Mouse (Mus musculus) myocyte (in vitro differentiated cells): ENCODE results near the gene Esrp2. TPM values are rescaled to one million over a fixed set of nuclear protein-coding genes. Genes with fewer than 3 reads are reported as not detected.

Experiments
- H3K27me3 ChIP-seq: one replicate; pipeline ENCODE4 v1.6.1; 2011; ENCODE audit not compliant: control insufficient read depth, insufficient read depth, insufficient read length
- H3K36me3 ChIP-seq: one replicate; pipeline ENCODE4 v1.6.1; 2011; ENCODE audit not compliant: control insufficient read depth, insufficient read depth
- H3K4me2 ChIP-seq: one replicate; pipeline ENCODE4 v1.6.1; 2011; ENCODE audit warnings: low read depth, control low read depth
- H3K4me3 ChIP-seq: one replicate; pipeline ENCODE4 v1.5.1; 2011; ENCODE audit warnings: mild to moderate bottlenecking, control low read depth, moderate library complexity
- H3K79me2 ChIP-seq: one replicate; pipeline ENCODE4 v1.6.1; 2011; ENCODE audit not compliant: control insufficient read depth, insufficient read depth
- H3ac ChIP-seq: one replicate; pipeline ENCODE4 v1.6.1; 2011; ENCODE audit not compliant: control insufficient read depth, insufficient read length
- CEBPB ChIP-seq: IDR thresholded peaks from 2 replicates; pipeline ENCODE4 v1.6.1; 2011; ENCODE audit warnings: mild to moderate bottlenecking, moderate library complexity; ENCODE audit not compliant: poor library complexity, insufficient read depth, severe bottlenecking
- E2F4 ChIP-seq: IDR thresholded peaks from one replicate; pipeline ENCODE4 v1.6.1; 2011; ENCODE audit warnings: mild to moderate bottlenecking, control low read depth, moderate library complexity; ENCODE audit not compliant: insufficient read depth
- MAX ChIP-seq: IDR thresholded peaks from one replicate; pipeline ENCODE4 v1.6.1; 2011; ENCODE audit warnings: low read depth, mild to moderate bottlenecking, control low read depth
- MYOD1 ChIP-seq, 3 experiments: IDR thresholded peaks; one replicate each; pipeline ENCODE4 v1.6.1; 2011; ENCODE audit warnings: control low read depth in 2 of 3, low read depth in 2 of 3, mild to moderate bottlenecking in 2 of 3, moderate library complexity in 1 of 3; ENCODE audit not compliant: insufficient read length in 2 of 3, control insufficient read depth in 1 of 3
- MYOG ChIP-seq, 3 experiments: IDR thresholded peaks; one replicate each; pipeline ENCODE4 v1.6.1; 2011; ENCODE audit warnings: control low read depth in 2 of 3, low read depth in 2 of 3, mild to moderate bottlenecking in 2 of 3; ENCODE audit not compliant: insufficient read length in 2 of 3, control insufficient read depth in 1 of 3, insufficient read depth in 1 of 3
- POLR2A ChIP-seq: IDR thresholded peaks from one replicate; pipeline ENCODE4 v1.6.1; 2011; ENCODE audit warnings: low read depth, mild to moderate bottlenecking, control low read depth, moderate library complexity; ENCODE audit not compliant: insufficient read length
- POLR2AphosphoS2 ChIP-seq: IDR thresholded peaks from one replicate; pipeline ENCODE4 v1.6.1; 2011; ENCODE audit warnings: low read depth, control low read depth; ENCODE audit not compliant: insufficient read length
- REST ChIP-seq: IDR thresholded peaks from one replicate; pipeline ENCODE4 v1.6.1; 2011; ENCODE audit warnings: mild to moderate bottlenecking, control low read depth, moderate library complexity; ENCODE audit not compliant: insufficient read depth, insufficient read length
- SRF ChIP-seq: IDR thresholded peaks from one replicate; pipeline ENCODE4 v1.6.1; 2011; ENCODE audit warnings: low read depth; ENCODE audit not compliant: control insufficient read depth, insufficient read length
- TCF12 ChIP-seq: IDR thresholded peaks from one replicate; pipeline ENCODE4 v1.6.1; 2011; ENCODE audit warnings: mild to moderate bottlenecking, control low read depth; ENCODE audit not compliant: poor library complexity, insufficient read depth, severe bottlenecking
- TCF3 ChIP-seq: IDR thresholded peaks from one replicate; pipeline ENCODE4 v1.6.1; 2011; ENCODE audit warnings: low read depth, control low read depth; ENCODE audit not compliant: insufficient read length
- USF1 ChIP-seq: IDR thresholded peaks from one replicate; pipeline ENCODE4 v1.6.1; 2011; ENCODE audit warnings: low read depth, mild to moderate bottlenecking, control low read depth, moderate library complexity
- polyA plus RNA-seq: library from polyadenylated mRNA; unstranded; fragments of >200 nt; fragmentation: generic; extraction: Trizol; gene quantifications from one replicate; pipeline ENCODE4 v1.2.1, GENCODE M21; 2012; ENCODE audit warnings: missing spikeins

Esrp2 gene
- polyA plus RNA-seq, 1 experiment: 0.17 TPM

GRCm38 (mm10) chr8:106123443-106123842 is 13.3 kb downstream of the Esrp2 start:
- H3K4me3 ChIP-seq: no peak overlapping the region
- H3K4me2 ChIP-seq: no peak overlapping the region
- H3K27me3 ChIP-seq: no peaks in the 10 kb centered on the region
- H3K79me2 ChIP-seq: no peaks in the 10 kb centered on the region
- peaks cover 30% of the 10 kb centered on the region for H3K36me3 ChIP-seq
- TF ChIP-seq MAX (no peak), CEBPB (no peak), POLR2AphosphoS2 (no peak), REST (no peak), SRF (no peak), USF1 (no peak), TCF12 (no peak), MYOG (IDR thresholded peaks at IDR 0.05; ENCODE audit: control insufficient read depth in 1 of 3, insufficient read depth in 1 of 3, insufficient read length in 2 of 3, low read depth in 2 of 3) (no peak), MYOD1 (IDR thresholded peaks at IDR 0.05; ENCODE audit: control insufficient read depth in 1 of 3, insufficient read length in 2 of 3, low read depth in 2 of 3) (no peak), TCF3 (no peak), E2F4 (no peak), POLR2A (no peak)
- H3ac ChIP-seq: no peak overlapping the region

GRCm38 (mm10) chr8:106115897-106116296 is 20.9 kb downstream of the Esrp2 start:
- Histone ChIP-seq H3K36me3 (peaks cover 22% of the 10 kb centered on the region), H3K4me2 (no peak overlapping the region), H3ac (no peak overlapping the region), H3K79me2 (no peaks in the 10 kb centered on the region), H3K27me3 (no peaks in the 10 kb centered on the region), H3K4me3 (no peak overlapping the region)
- no peak for TF ChIP-seq MYOD1 (IDR thresholded peaks at IDR 0.05; ENCODE audit: control insufficient read depth in 1 of 3, insufficient read length in 2 of 3, low read depth in 2 of 3)

GRCm38 (mm10) chr8:106112514-106112913 is 24.3 kb downstream of the Esrp2 start:
- Histone ChIP-seq H3K79me2 (no peaks in the 10 kb centered on the region), H3K4me2 (no peak overlapping the region), H3K27me3 (no peaks in the 10 kb centered on the region), H3K36me3 (peaks cover 35% of the 10 kb centered on the region), H3K4me3 (no peak overlapping the region), H3ac (no peak overlapping the region)
- TF ChIP-seq TCF3: peak; percentile 66
- TF ChIP-seq MYOD1 (IDR thresholded peaks at IDR 0.05; ENCODE audit: control insufficient read depth in 1 of 3, insufficient read length in 2 of 3, low read depth in 2 of 3): peak in 2 of 3 experiments; percentile 80 to 81
- TF ChIP-seq MYOG (IDR thresholded peaks at IDR 0.05; ENCODE audit: control insufficient read depth in 1 of 3, insufficient read depth in 1 of 3, insufficient read length in 2 of 3, low read depth in 2 of 3): peak; percentile 50 to 79 (median 61)
- TF ChIP-seq TCF12: peak; percentile 31
- TF ChIP-seq E2F4: no peak

GRCm38 (mm10) chr8:106112041-106112440 is 24.7 kb downstream of the Esrp2 start:
- no peak overlapping the region for H3K4me2 ChIP-seq
- no peak overlapping the region for H3K4me3 ChIP-seq
- no peaks in the 10 kb centered on the region for H3K27me3 ChIP-seq
- TF ChIP-seq MYOD1 (IDR thresholded peaks at IDR 0.05; ENCODE audit: control insufficient read depth in 1 of 3, insufficient read length in 2 of 3, low read depth in 2 of 3) (no peak), E2F4 (no peak), USF1 (no peak), POLR2A (no peak), CEBPB (no peak), SRF (no peak)
- peaks cover 1% of the 10 kb centered on the region for H3K79me2 ChIP-seq
- no peak overlapping the region for H3ac ChIP-seq
- peaks cover 36% of the 10 kb centered on the region for H3K36me3 ChIP-seq

GRCm38 (mm10) chr8:106108729-106109128 is 28.0 kb downstream of the Esrp2 start:
- TF ChIP-seq TCF3 (no peak), MYOG (IDR thresholded peaks at IDR 0.05; ENCODE audit: control insufficient read depth in 1 of 3, insufficient read depth in 1 of 3, insufficient read length in 2 of 3, low read depth in 2 of 3) (no peak), MAX (no peak)

GRCm38 (mm10) chr8:106108080-106108479 is 28.7 kb downstream of the Esrp2 start:
- Histone ChIP-seq H3K4me2 (no peak overlapping the region), H3K36me3 (peaks cover 58% of the 10 kb centered on the region), H3K79me2 (peaks cover 13% of the 10 kb centered on the region), H3K27me3 (no peaks in the 10 kb centered on the region), H3ac (no peak overlapping the region), H3K4me3 (no peak overlapping the region)
- TF ChIP-seq POLR2AphosphoS2: no peak
- no peak for TF ChIP-seq CEBPB
- TF ChIP-seq MAX: no peak
- TF ChIP-seq MYOG (IDR thresholded peaks at IDR 0.05; ENCODE audit: control insufficient read depth in 1 of 3, insufficient read depth in 1 of 3, insufficient read length in 2 of 3, low read depth in 2 of 3): no peak
- no peak for TF ChIP-seq USF1
- TF ChIP-seq REST: no peak
- TF ChIP-seq SRF: no peak
- no peak for TF ChIP-seq POLR2A
- TF ChIP-seq MYOD1 (IDR thresholded peaks at IDR 0.05; ENCODE audit: control insufficient read depth in 1 of 3, insufficient read length in 2 of 3, low read depth in 2 of 3): no peak
- no peak for TF ChIP-seq TCF12
- no peak for TF ChIP-seq TCF3
- no peak for TF ChIP-seq E2F4

More at GRCm38 (mm10) chr8:106108729-106109128, 28.0 kb downstream of the Esrp2 start:
- Histone ChIP-seq H3K4me3 (no peak overlapping the region), H3K27me3 (no peaks in the 10 kb centered on the region), H3K79me2 (peaks cover 13% of the 10 kb centered on the region), H3K36me3 (peaks cover 56% of the 10 kb centered on the region), H3K4me2 (no peak overlapping the region), H3ac (no peak overlapping the region)
